Mouse (Mus musculus): ENCODE measurements around the gene Cwc22.

DNA sequence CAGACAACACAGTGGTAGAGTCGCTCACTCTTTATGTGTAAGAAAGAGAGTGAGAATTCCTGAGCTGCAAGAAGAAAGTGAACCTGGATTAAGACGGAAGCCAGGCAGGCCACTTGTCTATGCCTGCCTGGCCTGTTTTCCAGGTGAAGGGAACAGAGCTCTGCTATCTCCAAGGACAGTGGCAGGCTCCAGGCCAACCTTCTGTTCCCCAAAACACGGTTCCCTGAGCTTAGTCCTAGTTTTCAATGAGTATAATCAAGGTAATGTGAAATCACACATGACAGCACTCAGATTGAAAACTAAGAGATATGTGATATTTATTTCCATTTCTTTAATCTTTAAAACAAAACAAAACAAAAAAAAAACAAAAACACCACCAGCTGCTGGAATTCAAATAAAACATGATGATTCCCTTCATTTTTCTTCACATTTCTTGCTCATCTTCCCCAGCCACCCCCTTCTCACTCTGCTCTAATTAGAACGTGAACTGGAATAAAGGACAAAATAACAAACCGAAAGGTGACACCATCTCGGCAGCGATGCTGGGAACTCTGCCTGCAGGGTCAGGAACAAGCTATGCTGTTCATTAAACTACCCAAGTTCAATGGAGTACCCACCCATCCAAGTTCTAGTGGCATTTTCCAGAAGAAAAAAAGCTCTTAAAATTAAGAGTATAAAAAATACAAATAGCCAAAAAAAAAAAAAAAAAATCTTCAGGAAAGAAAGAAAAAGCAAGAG, 20.8 kb downstream of the Cwc22 start:
- TF ChIP-seq POLR2A (IDR thresholded peaks at IDR 0.05; ENCODE audit: control insufficient read depth, extremely low read depth, insufficient read depth, low read length, poor library complexity): no peak
- no peak for TF ChIP-seq CTCF (IDR thresholded peaks at IDR 0.05; ENCODE audit: borderline replicate concordance, control insufficient read depth, extremely low read depth, insufficient read depth, low read length, poor library complexity)
